Mouse (Mus musculus) limb, embryonic 10.5 days (tissue): Measurements from ENCODE around the gene Gbp6. TPM values are rescaled to one million over a fixed set of nuclear protein-coding genes. Genes with fewer than 3 reads are reported as not detected.
"Not testable (repeated sequence)": the region's sequence is repeated elsewhere in the genome, so short reads cannot be mapped to it uniquely, and the experiment has no call there.

Experiments used
- DNase-seq: peaks from one replicate; pipeline ENCODE4 v3.0.0-alpha.2; 2017; ENCODE audit warnings: low spot score
- H3K27ac ChIP-seq: fragments of 300-500 bp; sonication (generic); 2 replicates; pipeline ENCODE4 v1.5.1; 2016; ENCODE audit warnings: mild to moderate bottlenecking
- H3K27me3 ChIP-seq: fragments of 300-500 bp; sonication (generic); 2 replicates; pipeline ENCODE4 v1.6.1; 2016; ENCODE audit warnings: low read depth, mild to moderate bottlenecking; ENCODE audit not compliant: poor library complexity, severe bottlenecking
- H3K36me3 ChIP-seq: fragments of 300-500 bp; sonication (generic); 2 replicates; pipeline ENCODE4 v1.6.1; 2016; ENCODE audit warnings: mild to moderate bottlenecking, moderate library complexity
- H3K4me1 ChIP-seq: fragments of 300-500 bp; sonication (generic); 2 replicates; pipeline ENCODE4 v1.6.1; 2016
- H3K4me3 ChIP-seq: fragments of 300-500 bp; sonication (generic); 2 replicates; pipeline ENCODE4 v1.5.1; 2016; ENCODE audit warnings: mild to moderate bottlenecking, moderate library complexity
- H3K9me3 ChIP-seq: fragments of 300-500 bp; sonication (generic); replicated peaks from 2 replicates; pipeline ENCODE4 v1.6.1; 2016; ENCODE audit warnings: mild to moderate bottlenecking
- WGBS: fragments of 180-500 bp; shearing (Covaris S2); methylation state at CpG from one replicate; pipeline ENCODE4 v1.1.7; 2016; 5-methylcytosine and 5-hydroxymethylcytosine counted together
- polyA plus RNA-seq: library from polyadenylated mRNA; unstranded; fragments of >200 nt; fragmentation: Nextera tagmentation; extraction: Ambion mirVana; gene quantifications from 2 replicates; pipeline ENCODE4 v1.2.1, GENCODE M21; 2016

Gene Gbp6
- polyA plus RNA-seq, 1 experiment from 2014 or later: not detected

GRCm38 (mm10) chr5:105260673-105261072 is 32.8 kb downstream of the Gbp6 start:
- H3K4me3 ChIP-seq: not testable (repeated sequence)

GRCm38 (mm10) chr5:105252491-105252890 is 41.0 kb downstream of the Gbp6 start:
- no peak overlapping the region for H3K4me3 ChIP-seq
- H3K4me1 ChIP-seq: no peaks in the 10 kb centered on the region
- no peak overlapping the region for H3K27ac ChIP-seq
- no peaks in the 10 kb centered on the region for H3K9me3 ChIP-seq
- DNase-seq: no peak
- H3K36me3 ChIP-seq: no peaks in the 10 kb centered on the region
- H3K27me3 ChIP-seq: no peaks in the 10 kb centered on the region

More at GRCm38 (mm10) chr5:105260673-105261072, 32.8 kb downstream of the Gbp6 start:
- not testable (repeated sequence) for DNase-seq, H3K4me1 ChIP-seq, H3K9me3 ChIP-seq, H3K36me3 ChIP-seq, H3K27ac ChIP-seq, H3K27me3 ChIP-seq
- 88% methylated on average over 1 of the region's 3 CpGs for WGBS

GRCm38 (mm10) chr5:105244741-105245140 is 48.8 kb downstream of the Gbp6 start:
- H3K9me3 ChIP-seq, H3K4me1 ChIP-seq, H3K27ac ChIP-seq, H3K4me3 ChIP-seq, DNase-seq, H3K27me3 ChIP-seq, H3K36me3 ChIP-seq: not testable (repeated sequence)
- 85% methylated on average over 3 of the region's 3 CpGs for WGBS

GRCm38 (mm10) chr5:105240982-105241381 is 52.5 kb downstream of the Gbp6 start:
- not testable (repeated sequence) for H3K4me3 ChIP-seq, H3K4me1 ChIP-seq, DNase-seq, H3K9me3 ChIP-seq, H3K27me3 ChIP-seq, H3K36me3 ChIP-seq, H3K27ac ChIP-seq
- WGBS: 85% methylated on average over 5 of the region's 5 CpGs

GRCm38 (mm10) chr5:105239483-105240047 is 53.9 kb downstream of the Gbp6 start, which contains the start of gene Gbp10:
Gene Gbp10 (minus strand): TSS chr5:105239533.
- H3K27me3 ChIP-seq, H3K9me3 ChIP-seq, DNase-seq: not testable (repeated sequence)

GRCm38 (mm10) chr5:105238402-105238801 is 55.1 kb downstream of the Gbp6 start:
- not testable (repeated sequence) for H3K4me1 ChIP-seq, H3K36me3 ChIP-seq, DNase-seq, H3K27me3 ChIP-seq, H3K4me3 ChIP-seq, H3K27ac ChIP-seq, H3K9me3 ChIP-seq
- WGBS: 95% methylated on average over 1 of the region's 1 CpGs

More at GRCm38 (mm10) chr5:105239483-105240047, 53.9 kb downstream of the Gbp6 start, which contains the start of gene Gbp10:
- not testable (repeated sequence) for H3K4me3 ChIP-seq, H3K36me3 ChIP-seq, H3K4me1 ChIP-seq, H3K27ac ChIP-seq

GRCm38 (mm10) chr5:105236040-105236439 is 57.5 kb downstream of the Gbp6 start:
- WGBS: 84% methylated on average over 3 of the region's 3 CpGs
- not testable (repeated sequence) for H3K36me3 ChIP-seq, H3K4me3 ChIP-seq, H3K4me1 ChIP-seq, H3K27me3 ChIP-seq, H3K27ac ChIP-seq, DNase-seq, H3K9me3 ChIP-seq

Other genes with a start within 250 kb of the Gbp6 start
- gene Gbp9, start 154.2 kb downstream of the Gbp6 start, polyA plus RNA-seq: 0.75 and 0.81 TPM in 2 replicates
- 0.21 TPM in 1 of 2 replicates, not detected in the other for gene Gbp8, start 154.2 kb downstream of the Gbp6 start, polyA plus RNA-seq
- 0.11 and 0.14 TPM in 2 replicates for gene Gbp4, start 154.1 kb downstream of the Gbp6 start, polyA plus RNA-seq
- not detected in 2 replicates for gene Gbp10, start 54.2 kb downstream of the Gbp6 start, polyA plus RNA-seq
- gene Gm43302, start within 50 bp of the Gbp6 start, polyA plus RNA-seq: not detected in 2 replicates
- gene Lrrc8b, start 122.1 kb upstream of the Gbp6 start, polyA plus RNA-seq: 3.7 and 4.7 TPM in 2 replicates
- 11.1 and 14.2 TPM in 2 replicates for gene Lrrc8c, start 225.7 kb upstream of the Gbp6 start, polyA plus RNA-seq